Mouse (Mus musculus): Measurements from ENCODE around the gene Sypl.

- TF ChIP-seq TBP (IDR thresholded peaks at IDR 0.05; ENCODE audit: low read depth, low read length) (no peak), CHD2 (IDR thresholded peaks at IDR 0.05; ENCODE audit: low read length) (no peak), MAFK (IDR thresholded peaks at IDR 0.05; ENCODE audit: borderline replicate concordance, low read depth, low read length) (no peak), MAX (IDR thresholded peaks at IDR 0.05; ENCODE audit: low read length) (no peak), POLR2AphosphoS2 (IDR thresholded peaks at IDR 0.05; ENCODE audit: low read length) (no peak), POLR2A (IDR thresholded peaks at IDR 0.05; ENCODE audit: control insufficient read depth in 1 of 2, insufficient read depth in 1 of 2, low read depth in 1 of 2, low read length in 2 of 2, poor library complexity in 1 of 2) (no peak), TAL1 (IDR thresholded peaks at IDR 0.05; ENCODE audit: low read length) (no peak), USF2 (IDR thresholded peaks at IDR 0.05; ENCODE audit: borderline replicate concordance in 1 of 2, insufficient read depth in 1 of 2, low read depth in 1 of 2, low read length in 2 of 2) (no peak), ZC3H11A (IDR thresholded peaks at IDR 0.05; ENCODE audit: low read depth, low read length) (no peak)
Observed at GRCm38 (mm10) chr12:32983081-32983480, 29.4 kb downstream of the Sypl start.
